Mouse (Mus musculus) bone marrow macrophage, adult 2 months (primary cell): Measurements from ENCODE around the gene Dhfr.

Source experiments
- CTCF ChIP-seq: IDR thresholded peaks from 2 replicates; pipeline ENCODE4 v1.5.1; 2012; ENCODE audit warnings: low read depth, mild to moderate bottlenecking, low read length, moderate library complexity
- POLR2A ChIP-seq: IDR thresholded peaks from 2 replicates; pipeline ENCODE4 v1.6.1; 2012; ENCODE audit warnings: mild to moderate bottlenecking, low read depth, low read length, borderline replicate concordance

- TF ChIP-seq CTCF (peak; percentile 69), POLR2A (no peak; the same call in 1 of the 2 replicates)
Measured at GRCm38 (mm10) chr13:92354456-92355271, at the start of gene Dhfr, which contains the start of gene Msh3.
